Mouse (Mus musculus) E14TG2a.4 (cell line): ENCODE results near the gene Mas1.

Experiments used
- H3K27me3 ChIP-seq: 2 replicates; pipeline ENCODE4 v1.6.1; 2014; ENCODE audit warnings: low read length, control low read depth; ENCODE audit not compliant: insufficient read depth
- H3K36me3 ChIP-seq: 2 replicates; pipeline ENCODE4 v1.6.1; 2014; ENCODE audit warnings: low read length, control low read depth; ENCODE audit not compliant: insufficient read depth
- H3K4me1 ChIP-seq: replicated peaks from 2 replicates; pipeline ENCODE4 v1.6.1; 2014; ENCODE audit warnings: low read depth, low read length, control low read depth
- H3K4me3 ChIP-seq: replicated peaks from 2 replicates; pipeline ENCODE4 v1.5.1; 2014; ENCODE audit warnings: mild to moderate bottlenecking, low read length
- H3K9me3 ChIP-seq: 2 replicates; pipeline ENCODE4 v1.6.1; 2014; ENCODE audit warnings: low read length, control low read depth
- CTCF ChIP-seq: conservative IDR thresholded peaks from 2 replicates; pipeline ENCODE4 v1.5.1; 2014; ENCODE audit warnings: low read length
- NANOG ChIP-seq: IDR thresholded peaks from 2 replicates; pipeline ENCODE4 v1.6.1; 2014; ENCODE audit warnings: borderline replicate concordance, low read length, mixed read lengths
- POU5F1 ChIP-seq: IDR thresholded peaks from 2 replicates; pipeline ENCODE4 v1.6.1; 2014; ENCODE audit warnings: low read length, borderline replicate concordance

The Mas1 gene

GRCm38 (mm10) chr17:12791079-12791406, 76.9 kb downstream of the Mas1 start:
- Histone ChIP-seq H3K36me3 (no peaks in the 10 kb centered on the region), H3K4me3 (no peak overlapping the region), H3K4me1 (peaks cover 19% of the 10 kb centered on the region), H3K9me3 (peaks cover 18% of the 10 kb centered on the region), H3K27me3 (0 out of 2 replicates have a peak, but pooled peaks cover 2% of the 10 kb centered on the region)
- TF ChIP-seq NANOG (no peak), POU5F1 (no peak), CTCF (no peak)
